Mouse (Mus musculus): Measurements from ENCODE around the gene Incenp. TPM values are rescaled to one million over a fixed set of nuclear protein-coding genes. Genes with fewer than 3 reads are reported as not detected.
"Not testable (repeated sequence)": the region's sequence is repeated elsewhere in the genome, so short reads cannot be mapped to it uniquely, and the experiment has no call there.

Gene Incenp
- polyA plus RNA-seq, 1 experiment from 2014 or later = 122 TPM

GRCm38 (mm10) chr19:9847262-9847661 is 52.1 kb downstream of the Incenp start, which contains the start of gene Scgb2a2:
TSS of gene Scgb2a2 (plus strand) at chr19:9847562.
- Histone ChIP-seq H3K27ac (no peak within 1 kb of the TSS), H3K9me3 (no peaks in the 10 kb centered on the region), H3K4me3 (no peak within 1 kb of the TSS), H3K27me3 (ENCODE audit: insufficient read depth, poor library complexity, severe bottlenecking) (no peaks in the 10 kb centered on the region), H3K4me1 (no peaks in the 10 kb centered on the region), H3K36me3 (no peaks in the 10 kb centered on the region)
- WGBS = 72% methylated on average over 2 of the region's 2 CpGs
- DNase-seq (ENCODE audit: low spot score) = no peak

- 48% methylated on average over 2 of the region's 2 CpGs for WGBS
- no peak overlapping the region for H3K4me3 ChIP-seq
- H3K27me3 ChIP-seq (ENCODE audit: insufficient read depth, poor library complexity, severe bottlenecking) = no peaks in the 10 kb centered on the region
- DNase-seq (ENCODE audit: low spot score) = no peak
- no peak overlapping the region for H3K27ac ChIP-seq
- no peaks in the 10 kb centered on the region for H3K9me3 ChIP-seq
- H3K4me1 ChIP-seq = no peaks in the 10 kb centered on the region
- H3K36me3 ChIP-seq = no peaks in the 10 kb centered on the region
Observed at GRCm38 (mm10) chr19:9837341-9837715, 62.0 kb downstream of the Incenp start.

DNA sequence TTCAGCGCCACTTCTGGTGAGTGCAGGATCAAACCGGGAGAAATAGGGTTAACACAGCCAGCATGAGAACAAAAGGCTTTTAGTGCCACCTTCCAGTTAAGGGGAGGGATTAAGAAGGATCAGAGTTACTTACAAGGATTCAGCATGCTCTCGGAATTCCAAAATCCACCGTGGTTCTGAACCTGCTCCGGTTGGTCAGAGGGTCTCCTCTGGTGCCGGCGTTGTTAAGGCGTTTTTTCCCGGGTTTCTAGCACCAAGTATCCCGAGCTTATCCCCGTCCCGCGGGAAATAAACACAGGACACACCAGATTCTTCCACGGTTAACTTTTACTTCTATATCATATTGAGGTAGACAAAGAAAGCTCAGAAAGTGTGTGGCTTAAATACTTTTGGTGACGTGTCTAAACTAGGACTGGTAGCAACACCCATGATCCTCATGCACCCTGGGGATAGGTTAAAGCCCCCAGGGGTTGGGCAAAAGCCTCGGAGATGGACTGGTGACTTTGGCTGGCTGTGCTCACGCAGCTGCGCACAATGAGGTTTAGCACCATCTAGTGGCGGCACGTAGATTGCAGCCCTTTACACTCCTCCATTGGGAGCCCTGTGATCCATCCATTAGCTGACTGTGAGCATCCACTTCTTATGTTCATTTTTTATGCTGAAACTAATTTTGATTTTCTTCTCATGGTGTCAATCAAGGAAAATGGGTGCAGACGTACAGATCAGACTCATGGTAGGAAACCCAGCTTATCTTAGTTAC is 62.6 kb downstream of the Incenp start:
- H3K27ac ChIP-seq = not testable (repeated sequence)
- peak overlapping the region; percentile 47 for H3K4me3 ChIP-seq

More for the DNA sequence above, 62.6 kb downstream of the Incenp start:
- DNase-seq (ENCODE audit: low spot score); H3K27me3 ChIP-seq (ENCODE audit: insufficient read depth, poor library complexity, severe bottlenecking); H3K36me3 ChIP-seq; H3K4me1 ChIP-seq; H3K9me3 ChIP-seq: not testable (repeated sequence)
- 16% methylated on average over 19 of the region's 21 CpGs for WGBS

Small RNA genes within 50 kb of the gene (microRNA-seq; reads per million reads assigned to microRNA genes)
- gene Gm22369 = not detected
- gene Gm24484 = not detected

Other genes starting within 250 kb of the Incenp start
- gene Scgb2a2, start 52.0 kb downstream of the Incenp start, polyA plus RNA-seq (2016; fragmentation: Nextera tagmentation; extraction: Ambion mirVana) = not detected in 2 replicates
- gene Fth1, start 81.0 kb upstream of the Incenp start, polyA plus RNA-seq (2016; fragmentation: Nextera tagmentation; extraction: Ambion mirVana) = 1,706 and 1,823 TPM in 2 replicates
- 0.73 and 0.95 TPM in 2 replicates for gene Best1, start 102.1 kb upstream of the Incenp start, polyA plus RNA-seq (2016; fragmentation: Nextera tagmentation; extraction: Ambion mirVana)
- 51.5 and 57.6 TPM in 2 replicates for gene Rab3il1, start 102.1 kb upstream of the Incenp start, polyA plus RNA-seq (2016; fragmentation: Nextera tagmentation; extraction: Ambion mirVana)
- gene Fads3, start 142.0 kb upstream of the Incenp start, polyA plus RNA-seq (2016; fragmentation: Nextera tagmentation; extraction: Ambion mirVana) = 16.5 and 19.0 TPM in 2 replicates
- 72.7 and 87.6 TPM in 2 replicates for gene Fads2, start 202.2 kb upstream of the Incenp start, polyA plus RNA-seq (2016; fragmentation: Nextera tagmentation; extraction: Ambion mirVana)

All from heart, embryonic 10.5 days (tissue).